Mouse (Mus musculus) CH12.LX (cell line): ENCODE measurements at regions not wholly inside any gene's neighbourhood (a gene's known extent, or its start where the extent isn't known, plus 50 kb on each side); places are given as distances from the start of the nearest gene placed in this dataset.

ENCODE experiments used
- CHD2 ChIP-seq: IDR thresholded peaks from 2 replicates; pipeline ENCODE4 v1.6.1; 2011; ENCODE audit warnings: low read length, improper control_type of control experiment
- CTCF ChIP-seq, 2 experiments: IDR thresholded peaks in 1 of 2; conservative IDR thresholded peaks in 1 of 2; 2 replicates each; pipeline ENCODE4 v1.5.1; 2011 to 2012; ENCODE audit warnings: low read depth in 2 of 2, low read length in 2 of 2, improper control_type of control experiment in 1 of 2, inconsistent platforms in 1 of 2, mild to moderate bottlenecking in 1 of 2, moderate library complexity in 1 of 2
- EP300 ChIP-seq: IDR thresholded peaks from 2 replicates; pipeline ENCODE4 v1.6.1; 2011; ENCODE audit warnings: low read length, improper control_type of control experiment
- HCFC1 ChIP-seq: IDR thresholded peaks from 2 replicates; pipeline ENCODE4 v1.6.1; 2012; ENCODE audit warnings: low read depth, mild to moderate bottlenecking, inconsistent platforms, low read length, improper control_type of control experiment
- JUN ChIP-seq: IDR thresholded peaks from 2 replicates; pipeline ENCODE4 v1.6.1; 2011; ENCODE audit warnings: low read depth, mild to moderate bottlenecking, low read length, improper control_type of control experiment, moderate library complexity; ENCODE audit not compliant: insufficient read depth
- MAX ChIP-seq: IDR thresholded peaks from 2 replicates; pipeline ENCODE4 v1.6.1; 2011; ENCODE audit warnings: low read length, improper control_type of control experiment
- PAX5 ChIP-seq: IDR thresholded peaks from 2 replicates; pipeline ENCODE4 v1.6.1; 2012; ENCODE audit warnings: low read length, inconsistent platforms, mixed read lengths
- POLR2A ChIP-seq: IDR thresholded peaks from 2 replicates; pipeline ENCODE4 v1.6.1; 2011; ENCODE audit warnings: low read depth, mild to moderate bottlenecking, improper control_type of control experiment, low read length
- UBTF ChIP-seq: IDR thresholded peaks from 2 replicates; pipeline ENCODE4 v1.6.1; 2012; ENCODE audit warnings: low read depth, mild to moderate bottlenecking, inconsistent platforms, low read length, improper control_type of control experiment, moderate library complexity
- ZMIZ1 ChIP-seq: IDR thresholded peaks from 2 replicates; pipeline ENCODE4 v1.6.1; 2012; ENCODE audit warnings: low read depth, mild to moderate bottlenecking, inconsistent platforms, low read length, improper control_type of control experiment

DNA sequence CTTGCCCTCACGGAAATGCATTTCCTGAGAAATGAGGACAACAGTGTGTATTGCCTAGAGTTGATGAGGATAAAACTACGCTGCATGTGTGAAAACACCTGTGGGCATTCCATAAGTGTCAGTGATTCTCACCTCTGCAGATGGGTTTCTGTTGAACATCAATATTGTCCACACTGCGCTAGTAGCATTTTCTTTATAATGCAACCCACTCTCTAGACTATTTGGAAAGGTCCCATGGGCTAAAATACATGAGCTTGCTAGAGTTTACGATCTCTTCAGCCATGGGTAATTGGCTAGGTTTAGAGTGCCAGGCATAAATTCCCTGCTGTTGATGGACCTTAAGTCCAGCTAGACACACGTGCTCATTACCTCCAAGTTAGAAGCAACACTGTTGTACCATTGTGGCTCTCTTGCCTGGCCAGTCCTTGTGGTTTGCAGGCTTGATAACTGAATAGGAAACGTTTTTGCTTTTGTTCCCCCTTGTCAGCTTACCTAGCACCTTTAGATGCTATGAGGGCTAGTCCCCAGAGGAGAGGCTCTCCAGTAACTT is 252.5 kb upstream of the Mad2l1 start:
- TF ChIP-seq HCFC1 (no peak), JUN (no peak), EP300 (no peak), POLR2A (no peak), CTCF (conservative IDR thresholded peaks at IDR 0.05 in 1 of 2, IDR thresholded peaks at IDR 0.05 in 1 of 2; ENCODE audit: low read depth in 2 of 2, low read length in 2 of 2) (no peak), PAX5 (no peak), MAX (no peak), ZMIZ1 (no peak), CHD2 (no peak), UBTF (no peak)
